Mouse (Mus musculus): ENCODE measurements around the gene Lalba.
"Not testable (repeated sequence)": the region's sequence is repeated elsewhere in the genome, so short reads cannot be mapped to it uniquely, and the experiment has no call there.

Gene Lalba

DNA sequence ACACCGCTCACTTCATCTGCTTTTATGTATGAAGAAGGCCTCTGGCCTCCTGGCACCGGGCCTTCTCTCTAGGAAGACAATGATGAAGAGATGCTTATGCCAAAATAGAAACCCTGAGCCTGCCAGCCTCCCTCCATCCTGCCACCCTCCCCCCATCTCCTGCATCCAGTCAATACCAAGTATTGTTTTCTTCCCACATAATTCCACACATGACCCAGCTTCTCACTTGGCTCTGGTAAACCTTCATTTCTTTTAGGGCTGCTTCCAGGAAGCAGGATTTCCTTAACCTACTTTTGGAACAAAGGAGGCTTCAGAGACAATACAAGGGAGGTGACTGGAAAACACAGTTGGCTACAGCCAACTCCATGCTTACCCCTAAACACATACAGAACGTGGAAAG is at the start of gene Lalba:
TSS of gene Lalba (minus strand) at position 21 of the 400 bp plus-strand sequence.
- DNase-seq: no peak

DNA sequence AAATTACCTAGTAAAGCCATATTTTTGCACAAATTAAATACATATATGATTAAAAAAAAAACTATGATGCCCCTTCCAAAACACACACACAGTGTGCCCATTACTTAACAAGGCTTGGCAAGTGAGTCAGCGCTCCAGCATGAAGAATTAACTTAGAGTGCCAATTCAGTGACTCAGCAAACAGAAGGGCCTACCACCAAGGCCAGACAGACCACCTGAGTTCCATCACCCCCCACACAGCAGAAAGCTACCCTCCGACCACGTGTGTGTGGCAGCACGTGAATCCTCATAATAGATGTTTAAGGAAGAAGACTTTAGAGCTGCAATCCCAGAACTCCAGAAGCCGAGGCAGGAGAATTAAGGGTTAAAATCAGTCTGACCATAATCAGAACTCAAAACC is 49.8 kb upstream of the Lalba start:
- DNase-seq: no peak

- DNase-seq: no peak
Observed at GRCm38 (mm10) chr15:98528066-98528563, 45.6 kb upstream of the Lalba start.

GRCm38 (mm10) chr15:98527056-98527771 is 44.7 kb upstream of the Lalba start:
- no peak for DNase-seq

- no peak for DNase-seq
Observed at GRCm38 (mm10) chr15:98526057-98526456, 43.5 kb upstream of the Lalba start.

GRCm38 (mm10) chr15:98521245-98521644 is 38.7 kb upstream of the Lalba start:
- DNase-seq: no peak

DNA sequence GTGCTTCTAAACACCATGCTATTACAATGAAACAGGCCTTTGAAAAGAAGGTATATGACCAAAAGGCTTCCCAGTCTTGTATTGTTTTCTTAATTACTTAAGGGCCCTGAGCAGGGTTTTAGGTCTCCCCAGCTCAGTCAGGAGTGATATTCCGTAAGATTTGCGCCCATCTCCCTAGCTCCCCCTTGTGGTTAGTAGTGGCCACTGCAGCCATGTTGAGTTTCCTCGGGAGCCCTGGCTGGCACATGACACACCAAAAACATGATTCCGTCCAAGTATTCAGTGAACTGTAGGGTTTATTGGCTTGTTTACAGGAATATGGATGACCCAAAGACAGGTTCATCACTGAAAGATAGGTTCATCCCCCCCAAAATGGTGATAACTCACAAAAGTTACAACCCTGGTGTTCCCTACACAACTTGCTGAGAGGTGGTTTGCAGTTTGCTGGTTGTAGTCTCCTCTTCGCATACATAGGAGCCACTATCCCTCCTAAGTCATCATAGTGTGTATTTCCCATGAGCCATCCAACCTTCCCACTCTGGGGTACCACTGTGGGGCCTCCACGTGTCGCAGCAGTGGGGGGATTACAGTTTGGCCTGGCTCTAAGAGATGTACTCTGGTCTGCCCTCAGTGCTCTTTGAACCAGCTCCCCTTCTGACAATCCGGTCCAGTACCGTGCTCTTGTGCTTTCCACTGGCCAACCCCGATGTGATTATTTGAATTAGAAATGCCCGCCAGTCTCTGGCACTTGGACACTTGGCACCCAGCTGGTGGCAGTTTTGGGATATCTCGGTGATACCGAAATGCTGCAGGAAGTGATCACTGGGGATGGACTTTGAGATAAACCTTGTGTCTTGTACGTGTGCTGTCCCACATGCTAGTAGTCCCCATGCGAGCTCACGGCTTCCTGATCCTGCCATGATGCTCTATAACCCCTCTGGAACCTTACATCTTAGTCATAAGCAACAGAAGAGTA is 35.1 kb upstream of the Lalba start:
- peak; percentile 56 for DNase-seq

GRCm38 (mm10) chr15:98514845-98515244 is 32.3 kb upstream of the Lalba start:
- not testable (repeated sequence) for DNase-seq

DNA sequence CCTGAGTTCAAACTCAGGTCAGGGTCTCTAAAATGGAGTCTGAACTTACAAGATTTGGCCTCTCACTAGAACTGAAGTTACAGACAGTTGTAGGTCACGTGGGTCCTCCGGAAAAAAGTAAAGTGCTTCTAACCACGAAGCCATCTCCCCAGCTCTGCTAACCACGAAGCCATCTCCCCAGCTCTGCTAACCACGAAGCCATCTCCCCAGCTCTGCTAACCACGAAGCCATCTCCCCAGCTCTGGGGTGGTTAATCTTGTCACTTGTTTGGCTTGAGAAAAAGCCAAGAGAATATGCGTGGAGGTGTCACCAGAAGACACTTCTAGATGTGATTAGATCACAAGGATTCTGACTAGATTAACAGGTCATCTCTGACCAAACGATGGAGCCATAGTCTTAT is 31.6 kb upstream of the Lalba start:
- no peak for DNase-seq

DNA sequence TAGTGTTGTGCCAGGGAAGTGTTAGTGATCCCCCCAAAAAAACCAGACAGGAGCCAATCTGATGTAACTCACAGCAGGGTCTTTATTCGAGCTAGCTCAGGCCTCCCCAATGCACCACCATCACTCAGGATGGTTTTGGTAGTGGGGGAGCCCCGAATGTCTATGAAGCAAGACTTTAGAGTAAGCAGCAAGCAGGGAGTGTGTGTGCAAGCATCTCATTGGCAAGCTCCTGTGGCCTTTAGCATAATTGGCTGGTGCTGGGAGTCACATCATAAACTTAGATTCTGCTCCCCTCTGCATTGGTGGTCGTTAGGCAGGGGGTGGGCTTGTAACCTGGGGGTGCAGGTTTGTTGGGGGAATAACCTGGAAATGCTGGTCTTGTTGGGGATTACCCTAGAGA is 31.2 kb upstream of the Lalba start:
- not testable (repeated sequence) for DNase-seq

DNA sequence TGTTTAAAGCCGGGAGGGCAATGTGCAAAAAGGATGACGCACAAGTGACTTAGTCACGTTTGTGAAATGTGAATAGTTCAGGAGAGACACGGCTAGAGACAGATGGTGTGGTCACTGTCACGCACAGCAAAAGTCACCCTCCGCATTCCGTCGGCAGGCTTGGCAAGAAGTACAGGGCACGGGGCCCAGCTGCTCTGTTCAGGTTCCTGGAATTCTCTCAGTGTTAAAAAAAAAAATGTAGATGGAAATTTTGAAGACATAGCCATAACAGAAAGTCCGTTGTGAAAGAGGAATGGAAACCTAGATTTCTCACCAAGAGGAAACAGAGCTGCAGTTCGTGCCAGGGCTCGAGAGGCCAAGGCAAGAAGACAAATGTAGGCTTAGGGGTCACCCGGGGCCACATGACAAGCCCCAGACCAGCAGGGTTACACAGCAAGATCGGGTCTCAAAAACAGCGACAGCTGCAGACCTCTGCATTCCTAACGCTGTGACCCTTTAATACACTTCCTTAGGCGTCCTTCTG is 30.3 kb upstream of the Lalba start:
- DNase-seq: peak; percentile 52

GRCm38 (mm10) chr15:98512232-98512631 is 29.7 kb upstream of the Lalba start:
- no peak for DNase-seq

- DNase-seq: no peak
Observed at GRCm38 (mm10) chr15:98511386-98511928, 28.9 kb upstream of the Lalba start.

- DNase-seq: peak; percentile 57
Observed at GRCm38 (mm10) chr15:98510438-98511385, 28.2 kb upstream of the Lalba start.

- DNase-seq: no peak
Observed at GRCm38 (mm10) chr15:98509387-98509786, 26.9 kb upstream of the Lalba start.

GRCm38 (mm10) chr15:98507321-98507720 is 24.8 kb upstream of the Lalba start:
- no peak for DNase-seq

- DNase-seq: no peak
Observed at GRCm38 (mm10) chr15:98506253-98506957, 23.9 kb upstream of the Lalba start.

GRCm38 (mm10) chr15:98504514-98504913 is 22.0 kb upstream of the Lalba start:
- DNase-seq: peak; percentile 28

- DNase-seq: no peak
Observed at GRCm38 (mm10) chr15:98503317-98503716, 20.8 kb upstream of the Lalba start.

DNA sequence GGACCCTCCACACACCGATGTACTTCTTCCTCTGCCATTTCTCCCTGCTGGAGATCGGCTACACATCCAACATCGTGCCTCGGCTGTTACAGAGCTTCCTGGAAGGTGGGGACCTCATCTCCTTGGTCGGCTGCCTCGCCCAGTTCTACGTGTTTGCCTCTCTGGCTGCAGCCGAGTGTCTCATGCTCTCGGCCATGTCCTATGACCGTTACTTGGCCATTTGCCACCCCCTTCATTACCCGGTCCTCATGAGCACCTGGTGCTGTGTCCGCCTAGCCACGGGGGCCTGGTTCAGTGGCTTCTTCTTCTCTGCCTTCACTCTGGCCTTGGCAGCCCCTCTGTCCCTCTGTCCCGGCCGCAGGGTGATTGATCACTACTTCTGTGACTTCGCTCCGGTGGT is 15.1 kb upstream of the Lalba start:
- no peak for DNase-seq

DNA sequence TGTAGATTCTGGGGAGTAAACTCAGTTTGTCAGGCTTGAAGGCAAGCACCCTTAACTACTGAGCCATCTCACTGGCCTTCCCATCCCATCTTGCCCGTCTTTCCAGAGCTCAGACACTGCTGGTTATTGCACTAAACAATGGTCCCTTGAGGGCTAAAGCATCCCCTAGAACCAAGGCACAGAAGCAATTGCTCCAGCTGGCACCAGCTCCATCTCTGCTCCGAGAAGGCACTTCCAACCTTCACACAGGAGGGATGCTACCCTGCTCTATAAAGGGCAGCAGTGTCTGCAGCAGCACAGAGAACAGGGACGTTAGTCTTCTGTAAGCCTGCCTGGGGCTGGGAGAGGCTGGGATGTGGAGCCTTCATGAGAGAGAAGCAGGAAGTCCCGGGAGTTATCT is 9.6 kb upstream of the Lalba start, which contains the start of gene Olfr279:
TSS of gene Olfr279 (plus strand) at position 301 of the 400 bp plus-strand sequence.
- no peak for DNase-seq
